Mouse (Mus musculus) hindbrain, postnatal 0 days (tissue): ENCODE data around the gene Taf1b. TPM values are rescaled to one million over a fixed set of nuclear protein-coding genes. Genes with fewer than 3 reads are reported as not detected.
A peak's percentile ranks its signal among the peaks of the same experiment; 100 is the strongest.

Experiments
- ATAC-seq: fragments of 200-750 bp; cut with Nextera tagmentation; 2 replicates; pipeline ENCODE4 v1.8.0; 2017; ENCODE audit warnings: mild to moderate bottlenecking, moderate TSS enrichment, moderate library complexity
- DNase-seq: peaks from one replicate; pipeline ENCODE4 v3.0.0-alpha.2; 2015; ENCODE audit warnings: low spot score
- H3K27ac ChIP-seq: fragments of 300-500 bp; sonication (generic); 2 replicates; pipeline ENCODE4 v1.5.1; 2014; ENCODE audit warnings: mild to moderate bottlenecking
- H3K27me3 ChIP-seq: fragments of 300-500 bp; sonication (generic); 2 replicates; pipeline ENCODE4 v1.6.1; 2014; ENCODE audit warnings: low read length, mixed read lengths; ENCODE audit not compliant: insufficient read depth
- H3K36me3 ChIP-seq: fragments of 300-500 bp; sonication (generic); 2 replicates; pipeline ENCODE4 v1.6.1; 2014; ENCODE audit warnings: low read length, mixed read lengths; ENCODE audit not compliant: insufficient read depth
- H3K4me1 ChIP-seq: fragments of 300-500 bp; sonication (generic); 2 replicates; pipeline ENCODE4 v1.6.1; 2014; ENCODE audit warnings: antibody characterized with exemption, low read length, mixed read lengths; ENCODE audit not compliant: insufficient read depth
- H3K4me2 ChIP-seq: fragments of 300-500 bp; sonication (generic); 2 replicates; pipeline ENCODE4 v1.6.1; 2014; ENCODE audit warnings: low read depth, mild to moderate bottlenecking, low read length, moderate library complexity, mixed read lengths
- H3K4me3 ChIP-seq: fragments of 300-500 bp; sonication (generic); 2 replicates; pipeline ENCODE4 v1.5.1; 2014; ENCODE audit warnings: low read length
- H3K9ac ChIP-seq: fragments of 300-500 bp; sonication (generic); replicated peaks from 2 replicates; pipeline ENCODE4 v1.6.1; 2014; ENCODE audit warnings: mild to moderate bottlenecking, low read length, moderate library complexity, mixed read lengths
- H3K9me3 ChIP-seq: fragments of 300-500 bp; sonication (generic); 2 replicates; pipeline ENCODE4 v1.6.1; 2016; ENCODE audit warnings: low read length, mixed read lengths
- CTCF ChIP-seq: IDR thresholded peaks from 2 replicates; pipeline ENCODE4 v1.5.1; 2016; ENCODE audit warnings: antibody characterized with exemption, control low read depth, low read depth
- WGBS: fragments of 180-500 bp; shearing (Covaris S2); extraction: QIAGEN DNeasy Blood & Tissue Kit; methylation state at CpG from one replicate; pipeline ENCODE4 v1.1.7; 2014; 5-methylcytosine and 5-hydroxymethylcytosine counted together
- polyA plus RNA-seq: library from polyadenylated mRNA; unstranded; fragments of >200 nt; fragmentation: Nextera tagmentation; extraction: Ambion mirVana; gene quantifications from 2 replicates; pipeline ENCODE4 v1.2.1, GENCODE M21; 2015
- total RNA-seq: library from RNA; depleted of rRNA; stranded (reverse); fragments of >200 nt; gene quantifications from 2 replicates; pipeline ENCODE4 v1.2.3, GENCODE M21; 2014

The Taf1b gene
- total and polyA plus RNA-seq, 2 experiments from 2014 or later = 11.7 to 31.8 TPM

DNA sequence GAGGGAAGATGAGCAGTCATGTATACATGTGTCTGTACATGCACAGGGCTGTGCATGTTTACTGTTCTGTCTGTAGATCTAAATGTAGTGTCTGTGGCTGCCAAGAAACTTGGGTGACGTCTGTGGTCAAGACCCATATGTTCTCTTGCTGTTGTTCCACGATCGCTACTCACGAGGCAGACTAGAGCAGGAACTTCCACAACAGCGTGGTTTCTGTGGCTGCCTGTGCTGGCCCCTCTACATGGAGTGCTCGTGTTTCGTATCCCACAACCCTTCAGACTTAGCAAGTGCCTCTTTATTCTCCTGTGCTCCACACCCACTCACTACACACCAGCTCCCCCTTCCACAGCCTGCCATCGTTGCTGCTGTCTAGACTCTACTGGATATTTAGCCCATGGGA lies 49.5 kb downstream of the Taf1b start:
- Histone ChIP-seq H3K9ac (no peak overlapping the region), H3K4me2 (no peak overlapping the region), H3K4me3 (no peak overlapping the region), H3K36me3 (peaks cover 14% of the 10 kb centered on the region), H3K27me3 (no peaks in the 10 kb centered on the region), H3K27ac (no peak overlapping the region), H3K4me1 (no peaks in the 10 kb centered on the region), H3K9me3 (no peaks in the 10 kb centered on the region)
- no peak for ATAC-seq
- DNase-seq = no peak
- 86% methylated on average over 8 of the region's 8 CpGs for WGBS
- TF ChIP-seq CTCF = no peak

DNA sequence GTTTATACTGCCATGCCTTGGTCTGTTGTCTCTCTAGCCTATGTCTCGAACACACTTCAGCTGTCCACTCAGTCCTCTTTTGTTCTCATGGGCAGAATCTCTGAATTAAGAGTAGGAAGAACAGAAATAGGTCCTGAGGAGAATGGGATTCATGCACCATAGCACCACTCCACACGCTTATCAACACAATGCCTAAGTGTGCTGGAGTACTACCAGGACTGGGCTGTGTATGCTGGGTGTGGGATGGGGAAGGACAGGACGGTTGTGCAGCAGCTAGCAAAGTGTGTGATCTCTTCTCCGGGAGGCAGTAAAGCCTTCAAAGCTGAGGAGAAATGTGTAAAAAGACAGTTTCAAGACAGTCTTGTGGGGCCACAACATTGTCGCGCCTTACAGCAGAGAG lies 50.7 kb downstream of the Taf1b start:
- Histone ChIP-seq H3K9me3 (no peaks in the 10 kb centered on the region), H3K4me1 (no peaks in the 10 kb centered on the region), H3K27ac (no peak overlapping the region), H3K4me3 (no peak overlapping the region), H3K4me2 (no peak overlapping the region), H3K9ac (no peak overlapping the region), H3K27me3 (no peaks in the 10 kb centered on the region), H3K36me3 (peaks cover 14% of the 10 kb centered on the region)
- no peak for TF ChIP-seq CTCF
- ATAC-seq (no peak), DNase-seq (no peak)
- 87% methylated on average over 6 of the region's 6 CpGs for WGBS

DNA sequence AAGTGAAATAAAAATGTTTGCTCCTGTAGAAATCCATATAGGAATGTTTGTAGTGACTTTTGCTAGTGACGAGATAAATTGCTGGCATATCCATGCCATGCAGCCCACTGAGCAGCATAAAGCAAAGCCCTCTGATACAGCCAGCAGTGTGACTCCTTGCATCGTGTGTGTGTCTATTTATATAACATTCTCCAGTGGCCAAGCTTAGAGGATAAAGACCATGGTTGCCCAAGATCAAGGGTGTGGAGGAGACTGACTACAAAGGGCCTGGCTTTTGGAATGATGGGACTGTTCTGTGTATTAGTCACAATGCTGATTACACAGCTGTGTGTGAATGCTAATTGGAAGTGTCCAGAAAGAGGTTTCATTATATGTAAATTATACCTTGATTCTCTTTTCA lies 54.4 kb downstream of the Taf1b start:
- WGBS = 81% methylated on average over 2 of the region's 2 CpGs
- DNase-seq (no peak), ATAC-seq (no peak)
- H3K36me3 ChIP-seq = peaks cover 16% of the 10 kb centered on the region
- H3K4me1 ChIP-seq = no peaks in the 10 kb centered on the region
- H3K4me2 ChIP-seq = no peak overlapping the region
- H3K9me3 ChIP-seq = no peaks in the 10 kb centered on the region
- H3K27me3 ChIP-seq = no peaks in the 10 kb centered on the region
- no peak for TF ChIP-seq CTCF
- H3K4me3 ChIP-seq = no peak overlapping the region
- no peak overlapping the region for H3K9ac ChIP-seq
- H3K27ac ChIP-seq = no peak overlapping the region

DNA sequence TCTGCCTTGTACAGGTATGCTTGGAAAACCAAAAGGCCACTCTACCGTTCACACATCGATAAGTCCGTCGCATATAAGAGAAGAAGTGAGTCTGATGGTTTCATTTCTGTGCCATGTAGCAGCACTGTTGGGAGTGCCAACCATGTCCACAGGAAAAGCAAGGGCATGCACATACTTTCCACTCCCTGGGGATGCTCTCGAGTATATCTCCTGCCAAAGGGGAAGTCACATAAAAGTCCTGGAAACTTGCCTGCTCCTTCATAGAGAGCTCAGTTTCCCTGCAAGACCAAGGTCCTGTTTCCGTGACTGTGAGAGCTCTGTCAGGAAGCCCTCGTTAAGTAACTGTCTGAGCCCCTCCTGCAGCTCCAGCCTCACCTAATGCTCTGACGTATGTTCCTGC lies 57.8 kb downstream of the Taf1b start:
- no peak for DNase-seq
- no peak overlapping the region for H3K27ac ChIP-seq
- H3K36me3 ChIP-seq = peaks cover 25% of the 10 kb centered on the region
- H3K9ac ChIP-seq = no peak overlapping the region
- no peak overlapping the region for H3K4me2 ChIP-seq
- no peak for ATAC-seq
- no peaks in the 10 kb centered on the region for H3K4me1 ChIP-seq
- H3K4me3 ChIP-seq = no peak overlapping the region
- WGBS = 89% methylated on average over 8 of the region's 8 CpGs
- H3K9me3 ChIP-seq = no peaks in the 10 kb centered on the region
- TF ChIP-seq CTCF = no peak
- no peaks in the 10 kb centered on the region for H3K27me3 ChIP-seq

DNA sequence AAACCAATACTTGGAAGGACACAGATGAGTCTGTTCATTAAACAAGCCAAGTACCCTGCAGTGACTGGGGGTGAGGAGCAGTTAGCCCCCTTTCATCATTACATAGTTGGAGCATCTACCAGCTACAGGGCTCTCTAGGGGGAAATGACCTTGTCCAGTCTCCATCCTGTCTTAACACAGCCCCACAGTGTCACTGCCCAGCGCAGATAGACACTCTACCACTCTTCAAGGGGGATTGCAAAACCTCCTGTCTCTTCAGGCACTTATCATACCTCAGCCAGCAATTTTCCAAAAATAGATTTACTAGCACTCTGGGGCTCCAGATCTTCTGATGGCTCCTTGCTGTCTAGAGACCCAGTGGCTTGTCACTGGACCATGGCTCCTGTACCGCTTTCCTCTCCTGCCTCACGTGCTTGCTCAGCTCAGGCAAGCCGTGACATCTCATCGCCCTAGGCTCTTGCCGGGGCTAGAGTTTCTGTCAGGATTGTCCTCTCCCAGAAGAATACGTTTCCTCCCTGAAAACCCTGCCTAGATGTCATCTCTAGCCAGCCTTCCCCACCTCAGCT lies 65.3 kb downstream of the Taf1b start:
- ATAC-seq = no peak
- Histone ChIP-seq H3K27me3 (no peaks in the 10 kb centered on the region), H3K4me3 (no peak overlapping the region), H3K27ac (no peak overlapping the region), H3K4me1 (no peaks in the 10 kb centered on the region), H3K4me2 (no peak overlapping the region), H3K9me3 (no peaks in the 10 kb centered on the region), H3K9ac (no peak overlapping the region), H3K36me3 (peaks cover 9% of the 10 kb centered on the region)
- 83% methylated on average over 7 of the region's 7 CpGs for WGBS
- no peak for DNase-seq
- TF ChIP-seq CTCF = no peak

DNA sequence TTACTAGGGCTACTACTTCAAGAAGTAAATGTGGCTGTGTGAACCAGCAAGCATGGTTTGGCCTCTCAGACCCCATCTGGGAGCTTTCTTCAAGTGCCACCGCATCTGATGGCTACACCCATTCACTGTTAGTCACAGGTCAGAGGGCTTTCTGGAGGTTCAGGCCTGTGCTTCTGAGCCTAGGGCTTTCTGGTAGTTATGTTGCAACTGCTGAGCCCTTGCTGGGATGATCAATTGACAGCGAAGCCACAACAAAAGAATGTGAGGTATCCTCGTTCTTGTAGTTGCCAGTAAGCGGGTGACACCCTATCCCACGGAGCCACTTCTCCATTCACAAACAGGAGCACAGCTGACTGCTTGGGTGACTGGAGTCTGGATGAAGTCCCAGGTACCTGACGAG lies 67.2 kb downstream of the Taf1b start:
- Histone ChIP-seq H3K4me1 (no peaks in the 10 kb centered on the region), H3K27ac (no peak overlapping the region), H3K27me3 (no peaks in the 10 kb centered on the region), H3K36me3 (peaks cover under 1% of the 10 kb centered on the region; the same call in 1 of the 2 replicates), H3K4me2 (no peak overlapping the region), H3K9me3 (no peaks in the 10 kb centered on the region), H3K4me3 (no peak overlapping the region), H3K9ac (no peak overlapping the region)
- ATAC-seq (no peak), DNase-seq (no peak)
- TF ChIP-seq CTCF = no peak
- 70% methylated on average over 6 of the region's 6 CpGs for WGBS

DNA sequence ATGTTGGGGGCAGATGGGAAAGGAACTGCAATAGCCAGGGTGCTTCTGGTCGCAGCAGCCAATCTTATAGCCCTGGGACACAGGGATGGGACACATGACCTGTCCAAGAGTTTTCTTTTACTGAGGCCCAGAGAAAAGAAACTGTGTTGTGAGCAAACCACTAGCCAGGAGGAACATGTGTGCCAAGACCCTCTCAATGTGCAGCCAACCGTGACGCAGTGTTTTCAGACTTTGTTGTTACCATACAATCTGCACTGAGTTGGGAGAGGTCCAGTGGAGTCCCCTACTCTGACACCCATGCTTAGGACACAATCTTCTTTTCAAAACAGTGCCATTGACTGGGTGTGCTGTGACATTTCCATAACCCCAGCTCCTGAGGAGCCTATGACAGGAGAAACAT lies 69.4 kb downstream of the Taf1b start:
- DNase-seq (peak; percentile 29), ATAC-seq (no peak)
- no peaks in the 10 kb centered on the region for H3K4me1 ChIP-seq
- peaks cover 6% of the 10 kb centered on the region; the same call in 1 of the 2 replicates for H3K27me3 ChIP-seq
- H3K4me3 ChIP-seq = no peak overlapping the region
- no peak overlapping the region for H3K9ac ChIP-seq
- H3K27ac ChIP-seq = no peak overlapping the region
- no peak for TF ChIP-seq CTCF
- H3K4me2 ChIP-seq = no peak overlapping the region
- 38% methylated on average over 3 of the region's 3 CpGs for WGBS
- H3K36me3 ChIP-seq = no peaks in the 10 kb centered on the region
- H3K9me3 ChIP-seq = no peaks in the 10 kb centered on the region
